Mouse (Mus musculus): ENCODE data around the gene Glrx2. TPM values are rescaled to one million over a fixed set of nuclear protein-coding genes. Genes with fewer than 3 reads are reported as not detected.
"Not testable (repeated sequence)": the region's sequence is repeated elsewhere in the genome, so short reads cannot be mapped to it uniquely, and the experiment has no call there.

Gene Glrx2
- total RNA-seq (2021): 100 to 1,000 TPM; 107 to 122 TPM
- long read RNA-seq, experiment 1, transcript Glrx2-210 (4 exons, 3,337 nt): major isoform, 48 of 70 reads
- long read RNA-seq, experiment 1, partial matches to known transcripts: 1 of 70 reads
- long read RNA-seq, experiment 1, other reads (novel, unspliced or antisense): 14 of 70 reads
- long read RNA-seq, experiment 2, transcript Glrx2-210 (4 exons, 3,337 nt): major isoform, 102 of 127 reads
- long read RNA-seq, experiment 2, partial matches to known transcripts: 1 of 127 reads
- long read RNA-seq, experiment 2, other reads (novel, unspliced or antisense): 14 of 127 reads

GRCm38 (mm10) chr1:143716038-143716437 lies at the start of gene Glrx2:
Gene Glrx2 (plus strand): TSS chr1:143716338.
- not testable (repeated sequence) for H3K27ac ChIP-seq; DNase-seq (ENCODE audit: low spot score in 2 of 2); H3K4me3 ChIP-seq

- Histone ChIP-seq H3K4me3 (no peak overlapping the region), H3K27ac (no peak overlapping the region)
- TF ChIP-seq CTCF (conservative IDR thresholded peaks at IDR 0.05): peak; percentile 77
- DNase-seq (ENCODE audit: low spot score in 2 of 2): peak in 1 of 2 experiments; percentile 14
Measured at GRCm38 (mm10) chr1:143675734-143676361, 40.3 kb upstream of the Glrx2 start.

GRCm38 (mm10) chr1:143681108-143681507 lies 35.0 kb upstream of the Glrx2 start:
- no peak overlapping the region for H3K4me3 ChIP-seq
- no peak for DNase-seq (ENCODE audit: low spot score in 2 of 2)
- TF ChIP-seq CTCF (conservative IDR thresholded peaks at IDR 0.05): no peak
- no peak overlapping the region for H3K27ac ChIP-seq

- no peak for DNase-seq (ENCODE audit: low spot score in 2 of 2)
- TF ChIP-seq CTCF (conservative IDR thresholded peaks at IDR 0.05): no peak
- H3K27ac ChIP-seq: no peak overlapping the region
- no peak overlapping the region for H3K4me3 ChIP-seq
Measured at GRCm38 (mm10) chr1:143684849-143685248, 31.3 kb upstream of the Glrx2 start.

- Histone ChIP-seq H3K4me3 (peak overlapping the region; percentile 96), H3K27ac (peak overlapping the region; percentile 91)
- no peak for TF ChIP-seq CTCF (conservative IDR thresholded peaks at IDR 0.05)
- DNase-seq (ENCODE audit: low spot score in 2 of 2): no peak
Measured at GRCm38 (mm10) chr1:143701736-143702135, 14.4 kb upstream of the Glrx2 start.

- TF ChIP-seq CTCF (conservative IDR thresholded peaks at IDR 0.05): no peak
- Histone ChIP-seq H3K4me3 (peak overlapping the region; percentile 96), H3K27ac (peak overlapping the region; percentile 91)
- peak; percentile 11 to 13 for DNase-seq (ENCODE audit: low spot score in 2 of 2)
Measured at GRCm38 (mm10) chr1:143702141-143702740, 13.9 kb upstream of the Glrx2 start.

GRCm38 (mm10) chr1:143702741-143703262 lies 13.3 kb upstream of the Glrx2 start, which contains the start of gene Cdc73:
Gene Cdc73 (minus strand): TSS chr1:143702893.
- Histone ChIP-seq H3K27ac (peak within 1 kb of the TSS; percentile 91), H3K4me3 (peak within 1 kb of the TSS; percentile 96)
- DNase-seq (ENCODE audit: low spot score in 2 of 2): peak; percentile 86 to 92
- peak; percentile 71 for TF ChIP-seq CTCF (conservative IDR thresholded peaks at IDR 0.05)

GRCm38 (mm10) chr1:143707006-143707405 lies 9.1 kb upstream of the Glrx2 start:
- Histone ChIP-seq H3K27ac (no peak overlapping the region), H3K4me3 (no peak overlapping the region)
- TF ChIP-seq CTCF (conservative IDR thresholded peaks at IDR 0.05): no peak
- DNase-seq (ENCODE audit: low spot score in 2 of 2): no peak

GRCm38 (mm10) chr1:143708361-143708760 lies 7.8 kb upstream of the Glrx2 start:
- no peak overlapping the region for H3K4me3 ChIP-seq
- no peak for DNase-seq (ENCODE audit: low spot score in 2 of 2)
- no peak overlapping the region for H3K27ac ChIP-seq
- TF ChIP-seq CTCF (conservative IDR thresholded peaks at IDR 0.05): no peak

GRCm38 (mm10) chr1:143709966-143710626 lies 6.0 kb upstream of the Glrx2 start:
- DNase-seq (ENCODE audit: low spot score in 2 of 2): no peak
- H3K27ac ChIP-seq: no peak overlapping the region
- no peak for TF ChIP-seq CTCF (conservative IDR thresholded peaks at IDR 0.05)
- no peak overlapping the region for H3K4me3 ChIP-seq

- no peak for TF ChIP-seq CTCF (conservative IDR thresholded peaks at IDR 0.05)
- DNase-seq (ENCODE audit: low spot score in 2 of 2): no peak
- Histone ChIP-seq H3K4me3 (no peak overlapping the region), H3K27ac (no peak overlapping the region)
Measured at GRCm38 (mm10) chr1:143710627-143710976, 5.5 kb upstream of the Glrx2 start.

GRCm38 (mm10) chr1:143724456-143725064 lies 8.4 kb downstream of the Glrx2 start:
- no peak for TF ChIP-seq CTCF (conservative IDR thresholded peaks at IDR 0.05)
- Histone ChIP-seq H3K27ac (no peak overlapping the region), H3K4me3 (no peak overlapping the region)
- no peak for DNase-seq (ENCODE audit: low spot score in 2 of 2)

Data from layer of hippocampus, adult 2 months (tissue).